Mouse (Mus musculus): ENCODE measurements around the gene Trim47. TPM values are rescaled to one million over a fixed set of nuclear protein-coding genes. Genes with fewer than 3 reads are reported as not detected.
"Not testable (repeated sequence)": the region's sequence is repeated elsewhere in the genome, so short reads cannot be mapped to it uniquely, and the experiment has no call there.

Trim47 gene
- polyA plus RNA-seq, 1 experiment: 5.3 TPM

GRCm38 (mm10) chr11:116133497-116133896 is 6.5 kb upstream of the Trim47 start:
- TF ChIP-seq CTCF (IDR thresholded peaks at IDR 0.05; ENCODE audit: borderline replicate concordance, extremely low read depth, insufficient read depth, insufficient read length) (no peak), POLR2A (IDR thresholded peaks at IDR 0.05; ENCODE audit: borderline replicate concordance, extremely low read depth, insufficient read depth, insufficient read length, poor library complexity, severe bottlenecking) (no peak)
- no peak for DNase-seq (ENCODE audit: low read depth)

GRCm38 (mm10) chr11:116132366-116133333 is 5.6 kb upstream of the Trim47 start:
- TF ChIP-seq CTCF (IDR thresholded peaks at IDR 0.05; ENCODE audit: borderline replicate concordance, extremely low read depth, insufficient read depth, insufficient read length) (peak; percentile 17; the same call in 1 of the 2 replicates), POLR2A (IDR thresholded peaks at IDR 0.05; ENCODE audit: borderline replicate concordance, extremely low read depth, insufficient read depth, insufficient read length, poor library complexity, severe bottlenecking) (no peak)
- DNase-seq (ENCODE audit: low read depth): no peak

GRCm38 (mm10) chr11:116131349-116132170 is 4.5 kb upstream of the Trim47 start:
- TF ChIP-seq CTCF (IDR thresholded peaks at IDR 0.05; ENCODE audit: borderline replicate concordance, extremely low read depth, insufficient read depth, insufficient read length) (no peak), POLR2A (IDR thresholded peaks at IDR 0.05; ENCODE audit: borderline replicate concordance, extremely low read depth, insufficient read depth, insufficient read length, poor library complexity, severe bottlenecking) (no peak)
- DNase-seq (ENCODE audit: low read depth): no peak

GRCm38 (mm10) chr11:116130488-116131205 is 3.6 kb upstream of the Trim47 start, which contains the start of gene Trim65:
Gene Trim65, minus strand, starts transcription at chr11:116131128.
- TF ChIP-seq POLR2A (IDR thresholded peaks at IDR 0.05; ENCODE audit: borderline replicate concordance, extremely low read depth, insufficient read depth, insufficient read length, poor library complexity, severe bottlenecking) (peak; percentile 50; the same call in 1 of the 2 replicates), CTCF (IDR thresholded peaks at IDR 0.05; ENCODE audit: borderline replicate concordance, extremely low read depth, insufficient read depth, insufficient read length) (peak; percentile 71)
- peak; percentile 95 for DNase-seq (ENCODE audit: low read depth)

GRCm38 (mm10) chr11:116129993-116130487 is 3.0 kb upstream of the Trim47 start:
- no peak for TF ChIP-seq CTCF (IDR thresholded peaks at IDR 0.05; ENCODE audit: borderline replicate concordance, extremely low read depth, insufficient read depth, insufficient read length)
- TF ChIP-seq POLR2A (IDR thresholded peaks at IDR 0.05; ENCODE audit: borderline replicate concordance, extremely low read depth, insufficient read depth, insufficient read length, poor library complexity, severe bottlenecking): no peak
- DNase-seq (ENCODE audit: low read depth): peak; percentile 51

GRCm38 (mm10) chr11:116129091-116129790 is 2.2 kb upstream of the Trim47 start:
- TF ChIP-seq CTCF (IDR thresholded peaks at IDR 0.05; ENCODE audit: borderline replicate concordance, extremely low read depth, insufficient read depth, insufficient read length) (no peak), POLR2A (IDR thresholded peaks at IDR 0.05; ENCODE audit: borderline replicate concordance, extremely low read depth, insufficient read depth, insufficient read length, poor library complexity, severe bottlenecking) (no peak)
- DNase-seq (ENCODE audit: low read depth): no peak

- no peak for DNase-seq (ENCODE audit: low read depth)
- TF ChIP-seq POLR2A (IDR thresholded peaks at IDR 0.05; ENCODE audit: borderline replicate concordance, extremely low read depth, insufficient read depth, insufficient read length, poor library complexity, severe bottlenecking) (no peak), CTCF (IDR thresholded peaks at IDR 0.05; ENCODE audit: borderline replicate concordance, extremely low read depth, insufficient read depth, insufficient read length) (no peak)
Measured at GRCm38 (mm10) chr11:116127986-116128385, 976 bp upstream of the Trim47 start.

GRCm38 (mm10) chr11:116126261-116126660 is 749 bp downstream of the Trim47 start:
- TF ChIP-seq POLR2A (IDR thresholded peaks at IDR 0.05; ENCODE audit: borderline replicate concordance, extremely low read depth, insufficient read depth, insufficient read length, poor library complexity, severe bottlenecking) (no peak), CTCF (IDR thresholded peaks at IDR 0.05; ENCODE audit: borderline replicate concordance, extremely low read depth, insufficient read depth, insufficient read length) (no peak)
- DNase-seq (ENCODE audit: low read depth): no peak

GRCm38 (mm10) chr11:116121731-116122245 is 5.2 kb downstream of the Trim47 start:
- not testable (repeated sequence) for DNase-seq (ENCODE audit: low read depth)

- no peak for DNase-seq (ENCODE audit: low read depth)
- TF ChIP-seq POLR2A (IDR thresholded peaks at IDR 0.05; ENCODE audit: borderline replicate concordance, extremely low read depth, insufficient read depth, insufficient read length, poor library complexity, severe bottlenecking) (no peak), CTCF (IDR thresholded peaks at IDR 0.05; ENCODE audit: borderline replicate concordance, extremely low read depth, insufficient read depth, insufficient read length) (no peak; the same call in 1 of the 2 replicates)
Measured at GRCm38 (mm10) chr11:116117819-116118218, 9.2 kb downstream of the Trim47 start.
